Mouse (Mus musculus) testis, adult 2 months (tissue): ENCODE results near the gene Zdhhc7.

Experiments
- CTCF ChIP-seq: fragments of 200-500 bp; IDR thresholded peaks from 2 replicates; pipeline ENCODE4 v1.5.1; 2012; ENCODE audit warnings: low read depth, mild to moderate bottlenecking, inconsistent platforms, low read length, moderate library complexity; ENCODE audit not compliant: control insufficient read depth, insufficient read depth, insufficient replicate concordance
- POLR2A ChIP-seq: fragments of 200-500 bp; IDR thresholded peaks from 2 replicates; pipeline ENCODE4 v1.6.1; 2012; ENCODE audit warnings: low read depth, mild to moderate bottlenecking, inconsistent platforms, low read length, moderate library complexity; ENCODE audit not compliant: control insufficient read depth

GRCm38 (mm10) chr8:120065611-120066010 is 35.7 kb downstream of the Zdhhc7 start:
- TF ChIP-seq CTCF (no peak), POLR2A (no peak)
